ENCODE assay signal across 15 mouse cellular contexts in the genomic region with DNA sequence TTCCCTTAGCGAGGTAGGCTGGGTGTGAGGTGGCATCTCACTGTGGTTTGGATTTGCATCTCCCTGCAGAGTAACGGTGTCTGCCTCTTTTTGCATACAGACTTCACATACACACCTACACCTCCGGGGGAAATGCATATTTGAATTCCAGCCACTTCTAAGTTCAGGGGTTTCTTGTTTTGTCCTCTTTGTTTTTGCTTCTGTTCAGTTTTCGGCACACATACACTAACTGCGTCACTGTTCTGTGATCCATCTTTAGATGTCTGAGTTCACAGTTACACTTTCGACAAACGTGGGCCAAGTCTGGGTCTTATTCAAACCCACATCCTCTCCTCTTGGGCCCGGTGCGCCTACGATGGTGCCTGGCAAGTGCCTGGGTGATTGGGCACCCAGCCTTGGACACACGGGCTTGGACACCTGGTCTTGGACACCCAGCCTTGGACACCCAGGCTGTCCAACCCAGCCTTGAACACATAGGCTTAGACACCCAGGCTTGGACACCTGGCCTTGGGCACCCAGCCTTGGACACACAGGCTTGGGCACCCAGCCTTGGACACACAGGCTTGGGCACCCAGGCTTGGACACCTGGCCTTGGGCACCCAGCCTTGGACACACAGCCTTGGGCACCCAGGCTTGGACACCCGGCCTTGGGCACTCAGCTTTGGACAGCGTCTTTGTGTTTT. TPM values are rescaled to one million over a fixed set of nuclear protein-coding genes. Genes with fewer than 3 reads are reported as not detected.
DNase-seq lines count a peak whose midpoint lies in the region; ATAC-seq and TF ChIP-seq lines count a peak whose summit lies in the region.
"Had no signal": no experiment of that assay in that cellular context is flagged by ENCODE, and none has a peak within 500 bp of the region (broad histone marks: within the 10 kb centered on the region; RNA-seq: fewer than 3 reads in every experiment).

No protein-coding gene starts in this region.

- H3K4me1 ChIP-seq in small intestine, adult 2 months (ENCODE audit: control insufficient read depth, insufficient read depth, insufficient read length, low read length) = peaks cover 8% of the 10 kb centered on the region
- H3K4me1 ChIP-seq in hindbrain, embryonic 12.5 days = peaks cover 7% of the 10 kb centered on the region
- peaks cover 11% of the 10 kb centered on the region for H3K4me1 ChIP-seq in midbrain, embryonic 13.5 days (replicated peaks)

- intact Hi-C loops in heart, postnatal 14 days (cut with DNase I) = no loop called here

- H3K36me3 ChIP-seq in small intestine, adult 2 months (ENCODE audit: control insufficient read depth, insufficient read depth, low read length) = no peaks in the 10 kb centered on the region
- no peaks in the 10 kb centered on the region for H3K36me3 ChIP-seq in hindbrain, embryonic 12.5 days
- no peaks in the 10 kb centered on the region for H3K36me3 ChIP-seq in midbrain, embryonic 13.5 days
- H3K36me3 ChIP-seq: embryonic facial prominence, embryonic 12.5 days; liver, embryonic 12.5 days had no signal

- 81% methylated on average over 13 of the region's 13 CpGs for WGBS in small intestine, adult 2 months
- 78% methylated on average over 13 of the region's 13 CpGs for WGBS in hindbrain, embryonic 12.5 days
- WGBS in midbrain, embryonic 13.5 days = 88% methylated on average over 13 of the region's 13 CpGs

- H3K9ac ChIP-seq in hindbrain, embryonic 12.5 days = no peak overlapping the region
- no peak overlapping the region for H3K9ac ChIP-seq in midbrain, embryonic 13.5 days (replicated peaks)
- H3K9ac ChIP-seq: embryonic facial prominence, embryonic 12.5 days; forebrain, embryonic 13.5 days; liver, embryonic 12.5 days had no signal

- H3K4me3 ChIP-seq in small intestine, adult 2 months (ENCODE audit: low read depth, low read length) = no peak overlapping the region
- H3K4me3 ChIP-seq in hindbrain, embryonic 12.5 days = no peak overlapping the region
- H3K4me3 ChIP-seq in midbrain, embryonic 13.5 days (replicated peaks) = no peak overlapping the region
- H3K4me3 ChIP-seq: embryonic facial prominence, embryonic 12.5 days; forebrain, embryonic 13.5 days; liver, embryonic 12.5 days had no signal

- no peak for ATAC-seq in hindbrain, embryonic 12.5 days (ENCODE audit: low FRiP score)
- no peak for ATAC-seq in midbrain, embryonic 13.5 days
- ATAC-seq: forebrain, embryonic 13.5 days; liver, embryonic 12.5 days had no signal

- no peaks in the 10 kb centered on the region for H3K27me3 ChIP-seq in small intestine, adult 2 months (ENCODE audit: control insufficient read depth, insufficient read depth, low read length)
- 0 out of 2 replicates have a peak, but pooled peaks cover 3% of the 10 kb centered on the region for H3K27me3 ChIP-seq in hindbrain, embryonic 12.5 days
- H3K27me3 ChIP-seq in midbrain, embryonic 13.5 days = no peaks in the 10 kb centered on the region
- H3K27me3 ChIP-seq: embryonic facial prominence, embryonic 12.5 days; liver, embryonic 12.5 days had no signal

- no peak for TF ChIP-seq CTCF in small intestine, adult 2 months (IDR thresholded peaks at IDR 0.05; ENCODE audit: extremely low read depth, insufficient read length, insufficient replicate concordance, low read depth, low read length)

- H3K4me2 ChIP-seq in hindbrain, embryonic 12.5 days (replicated peaks) = no peak overlapping the region
- H3K4me2 ChIP-seq in midbrain, embryonic 13.5 days (replicated peaks) = no peak overlapping the region
- H3K4me2 ChIP-seq: embryonic facial prominence, embryonic 12.5 days; forebrain, embryonic 13.5 days; liver, embryonic 12.5 days had no signal

- no peaks in the 10 kb centered on the region for H3K9me3 ChIP-seq in hindbrain, embryonic 12.5 days (replicated peaks)
- H3K9me3 ChIP-seq in midbrain, embryonic 13.5 days = no peaks in the 10 kb centered on the region
- H3K9me3 ChIP-seq: embryonic facial prominence, embryonic 12.5 days; forebrain, embryonic 13.5 days; liver, embryonic 12.5 days had no signal

- H3K27ac ChIP-seq in small intestine, adult 2 months (ENCODE audit: insufficient read depth, low read depth, low read length) = peak overlapping the region; percentile 68
- H3K27ac ChIP-seq in hindbrain, embryonic 12.5 days = no peak overlapping the region
- no peak overlapping the region for H3K27ac ChIP-seq in midbrain, embryonic 13.5 days
- H3K27ac ChIP-seq: embryonic facial prominence, embryonic 12.5 days; forebrain, embryonic 13.5 days; liver, embryonic 12.5 days had no signal

- no peak for TF ChIP-seq POLR2A in small intestine, adult 2 months (IDR thresholded peaks at IDR 0.05; ENCODE audit: low read depth, low read length)

- peak; percentile 54 to 82 for DNase-seq in adrenal gland, adult (ENCODE audit: inconsistent age in 2 of 2, low spot score in 1 of 2)
- no peak for DNase-seq in adrenal gland, postnatal 4 days (ENCODE audit: low spot score in 2 of 2)
- DNase-seq in CD4-positive helper T cell, adult 2 months (ENCODE audit: low read depth, low spot score) = peak; percentile 89
- DNase-seq in adrenal gland, postnatal 14 days = peak; percentile 48
- DNase-seq in heart, postnatal 14 days = no peak
- DNase-seq: gastrocnemius, postnatal 25 days; kidney, postnatal 14 days; lung, postnatal 36 days; retina, postnatal 1 day had no signal

RNA-seq across cellular contexts. Expression of a gene that starts 51.2 kb away (rescaled TPM):
- 10 to 100 TPM; 49.1 to 52.1 TPM for total RNA-seq in adrenal gland, postnatal 4 days (2021)
- total RNA-seq in adrenal gland, postnatal 14 days (2021) = 43.0 and 44.7 TPM in 2 replicates
- polyA plus RNA-seq in small intestine, adult 2 months (2012; rRNA removed) = 0.39 and 1.6 TPM in 2 replicates
- 40.9 and 41.4 TPM in 2 replicates for polyA plus RNA-seq in hindbrain, embryonic 12.5 days (2016; fragmentation: Nextera tagmentation; extraction: Ambion mirVana)
- 10 to 100 TPM; 29.7 to 31.6 TPM for total RNA-seq in heart, postnatal 14 days (2021)
- polyA plus RNA-seq in midbrain, embryonic 13.5 days (2015; fragmentation: Nextera tagmentation; extraction: Ambion mirVana) = 42.6 and 46.8 TPM in 2 replicates

Comparison
In these comparisons a context has a peak if more than half of its experiments do, and no peak if none do; other contexts are left out.
1. DNase-seq: peak in adrenal gland, adult (2 of 2), CD4-positive helper T cell, adult 2 months (single experiment) and adrenal gland, postnatal 14 days (single experiment); none in adrenal gland, postnatal 4 days (0 of 2) and heart, postnatal 14 days (0 of 2).